ENCODE assay signal across 12 mouse cellular contexts in the genomic region with DNA sequence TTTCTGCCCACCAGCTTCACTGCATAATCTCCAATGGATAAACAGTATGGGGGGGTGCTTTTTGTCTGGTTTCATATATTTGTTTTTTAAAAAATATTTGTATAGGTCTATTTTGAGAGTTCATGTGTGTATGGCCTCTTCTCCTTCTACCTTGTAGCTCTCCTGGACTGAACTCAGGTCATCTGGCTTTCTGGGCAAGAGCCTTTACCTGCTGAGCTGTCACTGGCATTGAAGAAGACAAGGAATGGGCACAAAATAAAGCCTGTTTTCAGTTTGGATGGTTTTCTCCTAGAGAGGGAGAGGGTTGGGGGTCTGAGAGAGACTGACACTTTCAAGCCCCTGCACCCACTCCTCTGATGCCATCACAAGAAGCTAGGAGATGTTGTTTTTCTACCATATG.
A peak's percentile ranks its signal among the peaks of the same experiment; 100 is the strongest.
DNase-seq lines count a peak whose midpoint lies in the region.
"Had no signal": no experiment of that assay in that cellular context is flagged by ENCODE, and none has a peak within 500 bp of the region (broad histone marks: within the 10 kb centered on the region; RNA-seq: fewer than 3 reads in every experiment).

No protein-coding gene starts in this region.

- peak; percentile 60 to 78 for DNase-seq in cerebellum, postnatal 14 days
- DNase-seq in cerebellum, adult 9-11 months, result no peak
- peak; percentile 26 to 41 for DNase-seq in cerebellum, postnatal 36 days
- no peak for DNase-seq in cerebellum, adult 9-10 months
- DNase-seq in brain, adult 2 months (ENCODE audit: low read depth, low spot score), result peak; percentile 66
- DNase-seq in yolk sac, embryonic 10.5 days (ENCODE audit: low spot score), result peak; percentile 60
- DNase-seq in layer of hippocampus, adult 11-12 months (ENCODE audit: low spot score), result no peak
- DNase-seq: adrenal gland, adult 2 months; adrenal gland, postnatal 10 days; adrenal gland, postnatal 25 days; cerebellum, adult 11-12 months; forebrain, postnatal 0 days had no signal

Comparison
In these comparisons a context has a peak if more than half of its experiments do, and no peak if none do; other contexts are left out.
1. DNase-seq: peak in cerebellum, postnatal 14 days (2 of 2), cerebellum, postnatal 36 days (2 of 2), brain, adult 2 months (single experiment) and yolk sac, embryonic 10.5 days (single experiment); none in cerebellum, adult 9-11 months (single experiment), cerebellum, adult 9-10 months (single experiment) and layer of hippocampus, adult 11-12 months (single experiment).